Mouse (Mus musculus) heart, embryonic 16.5 days (tissue): ENCODE results near the gene Lrrc20. TPM values are rescaled to one million over a fixed set of nuclear protein-coding genes. Genes with fewer than 3 reads are reported as not detected.

Experiments used
- ATAC-seq: fragments of 200-750 bp; cut with Nextera tagmentation; replicated peaks from 2 replicates; pipeline ENCODE4 v1.8.0; 2017; ENCODE audit warnings: moderate number of reproducible peaks; ENCODE audit not compliant: insufficient read depth, low FRiP score; ENCODE audit errors: extremely low read depth
- H3K27ac ChIP-seq: fragments of 300-500 bp; sonication (generic); 2 replicates; pipeline ENCODE4 v1.5.1; 2014; ENCODE audit warnings: mild to moderate bottlenecking, low read length, control low read depth, moderate library complexity
- H3K27me3 ChIP-seq: fragments of 300-500 bp; sonication (generic); 2 replicates; pipeline ENCODE4 v1.6.1; 2014; ENCODE audit warnings: low read length, mixed read lengths; ENCODE audit not compliant: control insufficient read depth, insufficient read depth
- H3K36me3 ChIP-seq: fragments of 300-500 bp; sonication (generic); 2 replicates; pipeline ENCODE4 v1.6.1; 2014; ENCODE audit not compliant: control insufficient read depth, insufficient read depth
- H3K4me1 ChIP-seq: fragments of 300-500 bp; sonication (generic); 2 replicates; pipeline ENCODE4 v1.6.1; 2014; ENCODE audit warnings: low read length, mixed read lengths; ENCODE audit not compliant: control insufficient read depth, insufficient read depth
- H3K4me2 ChIP-seq: fragments of 300-500 bp; sonication (generic); 2 replicates; pipeline ENCODE4 v1.6.1; 2014; ENCODE audit warnings: low read depth, mild to moderate bottlenecking, control low read depth, low read length
- H3K4me3 ChIP-seq: fragments of 300-500 bp; sonication (generic); 2 replicates; pipeline ENCODE4 v1.5.1; 2014; ENCODE audit warnings: mild to moderate bottlenecking, control low read depth, low read length
- H3K9ac ChIP-seq: fragments of 300-500 bp; sonication (generic); 2 replicates; pipeline ENCODE4 v1.6.1; 2014; ENCODE audit warnings: low read length, control low read depth
- H3K9me3 ChIP-seq: fragments of 300-500 bp; sonication (generic); replicated peaks from 2 replicates; pipeline ENCODE4 v1.6.1; 2016; ENCODE audit warnings: low read length; ENCODE audit not compliant: control insufficient read depth
- WGBS: fragments of 180-500 bp; shearing (Covaris S2); extraction: QIAGEN DNeasy Blood & Tissue Kit; methylation state at CpG from one replicate; pipeline ENCODE4 v1.1.7; 2014; 5-methylcytosine and 5-hydroxymethylcytosine counted together
- polyA plus RNA-seq: library from polyadenylated mRNA; unstranded; fragments of >200 nt; fragmentation: Nextera tagmentation; extraction: Ambion mirVana; gene quantifications from 2 replicates; pipeline ENCODE4 v1.2.1, GENCODE M21; 2015

The Lrrc20 gene
- polyA plus RNA-seq, 1 experiment from 2014 or later = 12.9 TPM

DNA sequence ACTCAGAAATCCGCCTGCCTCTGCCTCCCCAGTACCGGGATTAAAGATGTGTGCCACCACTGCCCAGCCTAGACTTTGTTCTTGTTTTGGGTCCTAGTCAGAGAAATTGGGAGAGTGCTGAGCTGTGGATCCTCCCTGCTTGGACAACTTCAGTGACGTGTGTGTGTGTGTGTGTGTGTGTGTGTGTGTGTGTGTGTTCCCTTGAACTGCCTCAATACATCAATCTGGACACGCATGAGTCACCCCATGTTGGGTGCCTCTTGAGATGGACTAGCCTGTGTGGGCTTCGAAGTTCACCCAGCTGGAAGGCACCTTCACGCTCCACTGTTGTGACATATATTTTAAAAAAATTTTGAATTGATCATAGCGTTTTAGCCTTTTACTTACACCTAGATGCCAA, 7.2 kb downstream of the Lrrc20 start:
- H3K9me3 ChIP-seq = no peaks in the 10 kb centered on the region
- WGBS = 91% methylated on average over 7 of the region's 7 CpGs
- no peaks in the 10 kb centered on the region for H3K36me3 ChIP-seq
- no peak overlapping the region for H3K9ac ChIP-seq
- no peak overlapping the region for H3K27ac ChIP-seq
- no peak overlapping the region for H3K4me2 ChIP-seq
- no peak for ATAC-seq
- no peaks in the 10 kb centered on the region for H3K4me1 ChIP-seq
- H3K4me3 ChIP-seq = no peak overlapping the region
- H3K27me3 ChIP-seq = no peaks in the 10 kb centered on the region

DNA sequence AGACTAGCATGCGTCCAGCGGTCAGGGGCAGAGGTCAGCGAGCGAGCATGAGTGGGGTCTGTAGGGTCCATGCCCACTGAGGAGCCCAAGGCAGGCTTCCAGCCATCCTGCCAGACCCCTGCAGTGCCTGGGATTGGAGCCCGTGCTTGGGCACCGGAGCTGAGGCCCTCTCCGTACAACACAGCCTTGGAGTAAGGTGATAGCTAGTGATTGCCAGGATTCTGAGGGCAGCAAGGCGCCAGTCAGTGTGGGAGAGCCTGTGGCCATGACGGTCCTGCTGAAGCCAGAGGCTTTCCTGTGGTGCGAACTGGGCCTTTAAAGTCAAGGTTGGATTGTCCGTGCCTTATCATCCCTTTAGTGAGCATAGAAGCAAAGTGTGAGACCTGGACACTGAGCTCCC, 9.2 kb downstream of the Lrrc20 start:
- Histone ChIP-seq H3K9ac (no peak overlapping the region), H3K36me3 (no peaks in the 10 kb centered on the region), H3K4me1 (no peaks in the 10 kb centered on the region), H3K9me3 (no peaks in the 10 kb centered on the region), H3K4me3 (no peak overlapping the region), H3K27me3 (no peaks in the 10 kb centered on the region), H3K4me2 (no peak overlapping the region), H3K27ac (no peak overlapping the region)
- ATAC-seq = no peak
- 75% methylated on average over 11 of the region's 11 CpGs for WGBS

DNA sequence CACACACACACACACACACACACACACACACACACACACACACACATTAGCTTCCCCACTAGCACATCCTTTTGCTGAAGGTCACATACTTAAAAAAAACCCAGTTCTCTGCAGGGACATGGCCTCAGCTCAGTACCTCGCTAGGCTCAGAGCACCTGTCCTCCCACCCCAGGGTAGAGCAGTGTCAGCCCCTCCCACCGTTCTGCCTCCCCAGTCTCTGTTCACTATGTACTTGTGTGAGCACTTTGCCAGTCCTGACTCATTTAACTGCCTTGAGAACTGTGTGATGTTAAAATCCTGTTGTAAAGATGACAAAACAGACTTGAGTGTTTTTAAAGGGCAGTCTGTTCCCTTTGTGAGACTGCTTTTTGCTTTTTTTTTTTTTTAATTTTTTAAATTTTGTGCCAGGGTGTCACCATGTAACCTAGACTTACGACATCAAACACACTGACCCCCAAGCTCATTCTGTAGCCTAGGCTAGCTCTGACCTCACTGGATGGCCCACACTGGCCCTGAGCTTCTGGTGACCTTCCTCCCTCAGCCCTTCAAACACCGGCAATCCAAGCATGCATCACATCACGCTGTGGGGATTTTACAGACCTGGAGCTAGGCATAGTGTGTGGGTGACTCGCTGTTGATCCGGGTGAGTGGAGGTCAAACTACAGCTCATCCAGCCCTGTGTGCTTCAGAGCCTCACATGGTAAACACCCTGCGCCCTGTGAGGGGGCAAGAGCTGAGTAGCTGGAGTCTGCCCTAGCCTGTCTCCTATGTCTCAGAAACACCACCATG, 11.1 kb downstream of the Lrrc20 start:
- H3K27me3 ChIP-seq = no peaks in the 10 kb centered on the region
- no peak for ATAC-seq
- WGBS = 80% methylated on average over 8 of the region's 8 CpGs

DNA sequence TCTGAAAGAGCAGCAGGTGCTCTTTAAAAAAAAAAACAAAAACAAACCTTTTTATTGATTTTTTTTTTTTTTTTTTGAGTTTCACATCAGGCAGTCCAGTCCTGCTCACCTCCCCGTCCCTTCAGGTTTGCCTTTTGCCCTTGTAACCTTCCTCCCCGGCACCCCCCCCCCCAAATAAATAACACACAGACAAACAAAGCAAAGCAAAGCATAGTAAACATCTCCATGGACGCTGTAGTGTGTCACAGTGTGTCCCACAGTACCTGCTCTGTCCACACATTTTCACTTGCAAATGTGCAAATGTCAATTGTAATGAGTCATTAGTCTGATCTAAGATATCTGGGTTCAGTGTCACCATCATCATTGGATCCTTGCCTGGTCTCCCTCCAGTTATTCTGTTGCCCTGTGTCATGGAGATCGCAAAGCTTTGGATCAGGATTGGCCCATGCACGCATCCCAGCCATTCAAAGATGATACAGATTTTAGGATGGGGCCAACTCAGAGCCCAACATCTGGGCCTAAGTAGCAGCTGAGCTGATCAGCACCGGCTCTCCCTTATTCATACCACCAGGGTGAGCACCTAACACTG, 13.0 kb downstream of the Lrrc20 start:
- Histone ChIP-seq H3K4me1 (no peaks in the 10 kb centered on the region), H3K4me2 (no peak overlapping the region), H3K4me3 (no peak overlapping the region), H3K36me3 (no peaks in the 10 kb centered on the region), H3K9me3 (no peaks in the 10 kb centered on the region), H3K9ac (no peak overlapping the region), H3K27ac (no peak overlapping the region), H3K27me3 (no peaks in the 10 kb centered on the region)
- ATAC-seq = no peak
- 84% methylated on average over 6 of the region's 6 CpGs for WGBS

More for the DNA sequence above, 11.1 kb downstream of the Lrrc20 start:
- H3K9me3 ChIP-seq = no peaks in the 10 kb centered on the region
- no peak overlapping the region for H3K4me3 ChIP-seq
- H3K4me2 ChIP-seq = no peak overlapping the region
- H3K4me1 ChIP-seq = no peaks in the 10 kb centered on the region
- no peak overlapping the region for H3K27ac ChIP-seq
- H3K9ac ChIP-seq = no peak overlapping the region
- no peaks in the 10 kb centered on the region for H3K36me3 ChIP-seq

DNA sequence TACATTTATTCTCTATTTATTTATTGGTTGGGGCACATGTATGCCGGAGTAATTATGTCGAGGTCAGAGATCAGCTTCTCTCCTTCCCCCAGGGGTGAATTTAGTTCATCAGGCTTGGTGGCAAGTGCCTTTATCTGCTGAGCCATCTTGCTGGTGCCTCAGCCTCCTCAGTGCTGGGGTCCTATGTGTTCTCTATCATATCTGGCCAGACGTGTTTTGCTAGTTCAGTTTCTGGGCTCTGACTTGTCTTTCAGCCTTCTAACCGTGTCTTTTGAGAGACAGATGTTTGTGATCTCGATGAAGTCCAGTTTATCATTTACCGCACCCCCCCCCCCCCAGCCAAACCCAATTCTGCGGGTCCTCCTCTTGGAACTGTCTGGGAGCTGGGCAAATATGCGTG, 16.0 kb downstream of the Lrrc20 start:
- H3K27ac ChIP-seq = no peak overlapping the region
- no peaks in the 10 kb centered on the region for H3K36me3 ChIP-seq
- no peaks in the 10 kb centered on the region for H3K9me3 ChIP-seq
- no peak overlapping the region for H3K4me3 ChIP-seq
- no peak for ATAC-seq
- no peak overlapping the region for H3K4me2 ChIP-seq
- WGBS = 43% methylated on average over 8 of the region's 8 CpGs
- H3K9ac ChIP-seq = no peak overlapping the region
- H3K27me3 ChIP-seq = no peaks in the 10 kb centered on the region
- H3K4me1 ChIP-seq = peaks cover 15% of the 10 kb centered on the region

DNA sequence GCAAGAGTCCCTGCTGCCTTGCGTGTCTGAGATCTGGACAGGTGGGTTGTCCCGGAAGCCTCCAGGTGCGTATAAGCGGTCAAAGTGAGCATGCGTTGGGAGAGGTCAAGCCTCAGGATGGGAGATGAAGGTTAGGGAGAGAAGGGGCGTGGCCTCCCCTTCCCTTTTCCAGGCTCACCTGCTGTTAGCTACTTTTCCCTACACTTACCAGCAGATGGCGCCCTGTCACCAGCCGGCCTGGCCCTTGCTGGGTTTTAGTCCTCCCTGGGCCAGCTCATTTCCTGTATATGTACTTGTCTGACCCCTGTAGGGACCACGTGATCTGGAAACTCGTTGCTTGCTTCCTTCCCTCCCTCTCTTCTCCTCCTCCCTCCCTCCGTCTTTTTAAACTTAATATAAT, 16.4 kb downstream of the Lrrc20 start:
- no peak overlapping the region for H3K27ac ChIP-seq
- ATAC-seq = peak; percentile 35
- H3K4me2 ChIP-seq = no peak overlapping the region
- no peaks in the 10 kb centered on the region for H3K36me3 ChIP-seq
- no peaks in the 10 kb centered on the region for H3K9me3 ChIP-seq
- H3K4me1 ChIP-seq = peaks cover 15% of the 10 kb centered on the region
- no peak overlapping the region for H3K4me3 ChIP-seq
- no peaks in the 10 kb centered on the region for H3K27me3 ChIP-seq
- no peak overlapping the region for H3K9ac ChIP-seq
- 12% methylated on average over 11 of the region's 11 CpGs for WGBS

DNA sequence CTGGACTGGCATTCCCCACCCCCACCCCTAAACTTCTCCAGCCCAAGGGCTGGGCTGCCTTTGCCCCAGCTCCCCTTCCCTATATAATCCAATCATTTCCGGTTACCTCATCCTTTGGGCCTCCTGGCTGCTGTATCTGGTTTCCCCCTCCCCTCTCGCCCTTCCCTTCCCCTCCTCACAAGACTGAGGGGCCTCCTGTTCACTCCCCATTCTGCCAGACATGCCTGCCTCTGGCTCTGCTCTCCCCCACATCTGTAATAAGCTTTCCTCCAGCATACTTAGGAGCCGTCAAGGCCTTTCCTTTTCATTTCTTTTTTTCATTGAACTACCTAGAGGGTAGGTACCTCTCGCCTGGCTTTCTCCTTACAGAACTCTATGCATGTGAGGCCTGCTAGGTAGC, 19.9 kb downstream of the Lrrc20 start:
- 53% methylated on average over 4 of the region's 4 CpGs for WGBS
- Histone ChIP-seq H3K4me2 (no peak overlapping the region), H3K9me3 (no peaks in the 10 kb centered on the region), H3K36me3 (no peaks in the 10 kb centered on the region), H3K9ac (no peak overlapping the region), H3K27ac (no peak overlapping the region), H3K4me3 (no peak overlapping the region), H3K27me3 (no peaks in the 10 kb centered on the region), H3K4me1 (peaks cover 15% of the 10 kb centered on the region)
- ATAC-seq = 0 out of 2 replicates have a peak, but pooled peaks have one; percentile 23

DNA sequence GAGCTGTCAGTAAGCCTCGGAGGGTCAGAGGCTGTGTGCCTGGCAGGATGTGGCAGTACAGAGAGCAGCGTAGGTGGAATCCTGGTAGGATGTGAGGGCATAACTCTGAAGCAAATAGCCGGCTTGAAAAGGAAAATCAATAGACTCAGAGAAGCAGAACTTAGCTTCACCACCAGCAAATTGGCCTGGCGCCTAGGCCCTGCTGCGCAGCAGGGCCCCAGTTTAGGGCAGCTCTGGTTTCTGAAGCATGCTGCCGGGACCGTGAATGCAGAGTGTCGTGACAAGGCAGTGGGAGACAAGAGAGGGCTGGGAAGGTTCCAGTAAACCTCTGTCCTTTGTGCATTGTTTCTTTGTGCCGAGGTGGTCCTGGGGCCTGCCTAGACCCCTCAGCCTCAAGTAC, 20.6 kb downstream of the Lrrc20 start:
- Histone ChIP-seq H3K4me3 (no peak overlapping the region), H3K27me3 (no peaks in the 10 kb centered on the region), H3K4me2 (no peak overlapping the region), H3K9me3 (no peaks in the 10 kb centered on the region), H3K36me3 (no peaks in the 10 kb centered on the region), H3K27ac (0 out of 2 replicates have a peak overlapping the region, but pooled peaks have one; percentile 23), H3K9ac (0 out of 2 replicates have a peak overlapping the region, but pooled peaks have one; percentile 47), H3K4me1 (peaks cover 15% of the 10 kb centered on the region)
- ATAC-seq = no peak
- 41% methylated on average over 9 of the region's 9 CpGs for WGBS
